Mouse (Mus musculus) liver, adult 2 months (tissue): ENCODE results near the gene Rmnd5b.
"Not testable (repeated sequence)": the region's sequence is repeated elsewhere in the genome, so short reads cannot be mapped to it uniquely, and the experiment has no call there.

ENCODE experiments used
- CTCF ChIP-seq: fragments of 200-500 bp; IDR thresholded peaks from 2 replicates; pipeline ENCODE4 v1.5.1; 2011; ENCODE audit warnings: low read depth, low read length, control low read depth
- POLR2A ChIP-seq: fragments of 200-500 bp; IDR thresholded peaks from 2 replicates; pipeline ENCODE4 v1.6.1; 2011; ENCODE audit warnings: low read length, control low read depth; ENCODE audit not compliant: insufficient read depth; ENCODE audit errors: extremely low read depth

DNA sequence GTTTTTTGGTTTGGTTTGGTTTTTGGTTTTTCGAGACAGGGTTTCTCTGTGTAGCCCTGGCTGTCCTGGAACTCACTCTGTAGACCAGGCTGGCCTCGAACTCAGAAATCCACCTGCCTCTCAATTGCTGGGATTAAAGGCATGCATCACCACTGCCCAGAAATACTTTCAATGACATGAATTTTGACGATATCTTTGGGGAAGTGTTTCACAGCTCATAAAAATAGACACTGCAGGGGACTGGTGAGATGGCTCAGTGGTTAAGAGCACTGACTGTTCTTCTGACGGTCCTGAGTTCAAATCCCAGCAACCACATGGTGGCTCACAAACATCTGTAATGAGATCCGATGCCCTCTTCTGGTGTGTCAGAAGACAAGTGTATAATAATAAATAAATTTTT lies 25.8 kb downstream of the Rmnd5b start:
- not testable (repeated sequence) for TF ChIP-seq CTCF, POLR2A
